Mouse (Mus musculus) embryonic facial prominence, embryonic 14.5 days (tissue): ENCODE results near the gene Xntrpc. TPM values are rescaled to one million over a fixed set of nuclear protein-coding genes. Genes with fewer than 3 reads are reported as not detected.

Experiments
- ATAC-seq: fragments of 200-750 bp; cut with Nextera tagmentation; 2 replicates; pipeline ENCODE4 v1.8.0; 2017; ENCODE audit warnings: low read depth, moderate number of reproducible peaks, moderate TSS enrichment
- DNase-seq: peaks from one replicate; pipeline ENCODE4 v3.0.0-alpha.2; 2015; ENCODE audit warnings: low spot score
- H3K27ac ChIP-seq: fragments of 300-500 bp; sonication (generic); replicated peaks from 2 replicates; pipeline ENCODE4 v1.5.1; 2014; ENCODE audit warnings: low read depth, mild to moderate bottlenecking, low read length, moderate library complexity
- H3K27me3 ChIP-seq: fragments of 300-500 bp; sonication (generic); replicated peaks from 2 replicates; pipeline ENCODE4 v1.6.1; 2014; ENCODE audit warnings: low read length; ENCODE audit not compliant: control insufficient read depth, insufficient read depth
- H3K36me3 ChIP-seq: fragments of 300-500 bp; sonication (generic); 2 replicates; pipeline ENCODE4 v1.6.1; 2014; ENCODE audit warnings: low read length, mixed read lengths; ENCODE audit not compliant: control insufficient read depth, insufficient read depth
- H3K4me1 ChIP-seq: fragments of 300-500 bp; sonication (generic); 2 replicates; pipeline ENCODE4 v1.6.1; 2014; ENCODE audit warnings: antibody characterized with exemption, low read length; ENCODE audit not compliant: control insufficient read depth, insufficient read depth
- H3K4me2 ChIP-seq: fragments of 300-500 bp; sonication (generic); 2 replicates; pipeline ENCODE4 v1.6.1; 2014; ENCODE audit warnings: low read depth, mild to moderate bottlenecking, low read length, moderate library complexity, mixed read lengths
- H3K4me3 ChIP-seq: fragments of 300-500 bp; sonication (generic); 2 replicates; pipeline ENCODE4 v1.5.1; 2014; ENCODE audit warnings: low read depth, mild to moderate bottlenecking, low read length
- H3K9ac ChIP-seq: fragments of 300-500 bp; sonication (generic); 2 replicates; pipeline ENCODE4 v1.6.1; 2014; ENCODE audit warnings: low read depth, mild to moderate bottlenecking, low read length, moderate library complexity, mixed read lengths
- H3K9me3 ChIP-seq: fragments of 300-500 bp; sonication (generic); 2 replicates; pipeline ENCODE4 v1.6.1; 2016; ENCODE audit warnings: low read length; ENCODE audit not compliant: control insufficient read depth
- WGBS: fragments of 180-500 bp; shearing (Covaris S2); extraction: QIAGEN DNeasy Blood & Tissue Kit; methylation state at CpG from one replicate; pipeline ENCODE4 v1.1.7; 2014; 5-methylcytosine and 5-hydroxymethylcytosine counted together
- polyA plus RNA-seq: library from polyadenylated mRNA; unstranded; fragments of >200 nt; fragmentation: Nextera tagmentation; extraction: Ambion mirVana; gene quantifications from 2 replicates; pipeline ENCODE4 v1.2.1, GENCODE M21; 2014

Xntrpc gene
- polyA plus RNA-seq, 1 experiment from 2014 or later: 0.84 TPM

DNA sequence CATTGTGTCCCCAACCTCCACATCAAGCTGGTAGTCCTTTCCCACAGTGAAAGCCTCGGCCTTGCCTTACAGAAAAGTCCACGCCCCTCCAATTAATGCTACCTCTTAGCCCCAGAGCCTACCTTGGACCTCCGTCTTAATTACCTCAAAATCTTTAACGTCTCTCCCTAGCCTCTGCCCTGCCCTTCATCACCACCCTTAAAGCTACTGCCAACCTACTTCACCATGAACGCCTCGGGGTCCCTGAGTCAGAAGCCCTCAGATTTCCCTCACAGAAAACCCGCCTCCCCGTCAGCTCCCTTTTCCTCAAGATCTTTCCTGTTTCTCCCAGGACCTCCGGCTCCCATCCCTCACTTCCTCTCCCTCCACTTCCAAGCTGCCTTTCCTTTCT lies 863 bp upstream of the Xntrpc start:
- Histone ChIP-seq H3K9ac (peak overlapping the region; percentile 74), H3K4me3 (peak overlapping the region; percentile 78), H3K4me2 (peak overlapping the region; percentile 75), H3K27ac (0 out of 2 replicates have a peak overlapping the region, but pooled peaks have one; percentile 84), H3K4me1 (peaks cover 15% of the 10 kb centered on the region), H3K9me3 (no peaks in the 10 kb centered on the region), H3K36me3 (peaks cover 8% of the 10 kb centered on the region), H3K27me3 (no peaks in the 10 kb centered on the region)
- DNase-seq (peak; percentile 4), ATAC-seq (peak; percentile 10)
- WGBS: 0% methylated on average over 9 of the region's 9 CpGs

GRCm38 (mm10) chr7:102066363-102066762 lies 850 bp downstream of the Xntrpc start:
- H3K4me2 ChIP-seq: peak overlapping the region; percentile 75
- peak overlapping the region; percentile 74 for H3K9ac ChIP-seq
- ATAC-seq (no peak), DNase-seq (no peak)
- H3K9me3 ChIP-seq: no peaks in the 10 kb centered on the region
- H3K4me3 ChIP-seq: peak overlapping the region; percentile 78
- peaks cover 10% of the 10 kb centered on the region for H3K36me3 ChIP-seq
- H3K4me1 ChIP-seq: peaks cover 15% of the 10 kb centered on the region
- WGBS: 63% methylated on average over 6 of the region's 6 CpGs
- no peaks in the 10 kb centered on the region for H3K27me3 ChIP-seq
- H3K27ac ChIP-seq: no peak overlapping the region

GRCm38 (mm10) chr7:102076714-102077296 lies 11.3 kb downstream of the Xntrpc start:
- 81% methylated on average over 7 of the region's 7 CpGs for WGBS
- ATAC-seq: no peak
- no peak overlapping the region for H3K4me2 ChIP-seq

GRCm38 (mm10) chr7:102078517-102078916 lies 13.0 kb downstream of the Xntrpc start:
- H3K4me3 ChIP-seq: no peak overlapping the region

More at GRCm38 (mm10) chr7:102076714-102077296, 11.3 kb downstream of the Xntrpc start:
- Histone ChIP-seq H3K27me3 (no peaks in the 10 kb centered on the region), H3K27ac (no peak overlapping the region), H3K9me3 (no peaks in the 10 kb centered on the region), H3K4me3 (no peak overlapping the region), H3K36me3 (peaks cover 93% of the 10 kb centered on the region), H3K4me1 (no peaks in the 10 kb centered on the region), H3K9ac (no peak overlapping the region)
- DNase-seq: no peak

GRCm38 (mm10) chr7:102080311-102080710 lies 14.8 kb downstream of the Xntrpc start:
- WGBS: 92% methylated on average over 8 of the region's 8 CpGs
- Histone ChIP-seq H3K9ac (no peak overlapping the region), H3K27ac (no peak overlapping the region), H3K27me3 (no peaks in the 10 kb centered on the region), H3K4me1 (no peaks in the 10 kb centered on the region), H3K4me3 (no peak overlapping the region), H3K4me2 (no peak overlapping the region), H3K9me3 (no peaks in the 10 kb centered on the region), H3K36me3 (peaks cover 89% of the 10 kb centered on the region)
- ATAC-seq (no peak), DNase-seq (no peak)

More at GRCm38 (mm10) chr7:102078517-102078916, 13.0 kb downstream of the Xntrpc start:
- no peak overlapping the region for H3K4me2 ChIP-seq
- DNase-seq (no peak), ATAC-seq (no peak)
- peaks cover 93% of the 10 kb centered on the region for H3K36me3 ChIP-seq
- WGBS: 76% methylated on average over 7 of the region's 7 CpGs
- H3K9ac ChIP-seq: no peak overlapping the region
- no peak overlapping the region for H3K27ac ChIP-seq
- no peaks in the 10 kb centered on the region for H3K9me3 ChIP-seq
- H3K4me1 ChIP-seq: no peaks in the 10 kb centered on the region
- H3K27me3 ChIP-seq: no peaks in the 10 kb centered on the region

- H3K4me3 ChIP-seq: no peak overlapping the region
- H3K4me1 ChIP-seq: no peaks in the 10 kb centered on the region
- H3K36me3 ChIP-seq: peaks cover 78% of the 10 kb centered on the region
- no peak for DNase-seq
- H3K9ac ChIP-seq: no peak overlapping the region
- H3K9me3 ChIP-seq: no peaks in the 10 kb centered on the region
- H3K27ac ChIP-seq: no peak overlapping the region
- 92% methylated on average over 5 of the region's 5 CpGs for WGBS
- H3K4me2 ChIP-seq: no peak overlapping the region
- H3K27me3 ChIP-seq: no peaks in the 10 kb centered on the region
- no peak for ATAC-seq
These were observed 16.3 kb downstream of the Xntrpc start for GRCm38 (mm10) chr7:102081784-102082183.

GRCm38 (mm10) chr7:102082816-102083215 lies 17.3 kb downstream of the Xntrpc start, which contains the start of gene Trpc2:
Trpc2 (plus strand) TSS chr7:102083116.
- H3K27ac ChIP-seq: no peak within 1 kb of the TSS
- H3K27me3 ChIP-seq: no peaks in the 10 kb centered on the region
- 82% methylated on average over 5 of the region's 5 CpGs for WGBS
- no peak within 1 kb of the TSS for H3K9ac ChIP-seq
- H3K4me2 ChIP-seq: no peak within 1 kb of the TSS
- H3K4me3 ChIP-seq: no peak within 1 kb of the TSS
- H3K9me3 ChIP-seq: no peaks in the 10 kb centered on the region
- ATAC-seq: peak; percentile 7; the same call in 1 of the 2 replicates
- no peaks in the 10 kb centered on the region for H3K4me1 ChIP-seq
- peaks cover 68% of the 10 kb centered on the region for H3K36me3 ChIP-seq
- DNase-seq: no peak

DNA sequence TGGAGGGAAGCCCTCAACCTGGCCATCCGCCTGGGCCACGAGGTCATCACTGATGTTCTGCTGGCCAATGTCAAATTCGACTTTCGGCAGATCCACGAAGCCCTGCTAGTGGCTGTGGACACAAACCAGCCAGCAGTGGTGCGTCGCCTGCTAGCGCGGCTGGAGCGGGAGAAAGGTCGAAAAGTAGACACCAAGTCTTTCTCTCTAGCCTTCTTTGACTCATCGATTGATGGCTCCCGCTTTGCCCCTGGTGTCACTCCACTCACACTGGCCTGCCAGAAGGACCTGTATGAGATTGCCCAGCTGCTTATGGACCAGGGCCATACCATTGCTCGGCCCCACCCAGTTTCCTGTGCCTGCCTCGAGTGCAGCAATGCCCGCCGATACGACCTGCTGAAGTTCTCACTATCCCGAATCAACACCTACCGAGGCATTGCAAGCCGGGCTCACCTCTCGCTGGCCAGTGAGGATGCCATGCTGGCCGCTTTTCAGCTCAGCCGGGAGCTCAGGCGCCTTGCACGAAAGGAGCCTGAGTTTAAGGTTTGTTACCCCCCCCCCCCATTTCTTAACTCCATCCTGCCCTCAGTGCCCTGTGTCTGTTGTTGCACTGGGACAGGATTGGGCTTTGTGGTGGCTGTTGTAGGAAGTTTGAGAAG lies 18.7 kb downstream of the Xntrpc start:
- Histone ChIP-seq H3K9me3 (no peaks in the 10 kb centered on the region), H3K27me3 (no peaks in the 10 kb centered on the region), H3K4me2 (no peak overlapping the region), H3K4me3 (no peak overlapping the region), H3K4me1 (no peaks in the 10 kb centered on the region), H3K36me3 (peaks cover 61% of the 10 kb centered on the region), H3K9ac (no peak overlapping the region), H3K27ac (no peak overlapping the region)
- 88% methylated on average over 26 of the region's 26 CpGs for WGBS
- ATAC-seq (no peak), DNase-seq (no peak)

GRCm38 (mm10) chr7:102087336-102087735 lies 21.8 kb downstream of the Xntrpc start:
- ATAC-seq (no peak), DNase-seq (no peak)
- 72% methylated on average over 4 of the region's 4 CpGs for WGBS
- H3K9me3 ChIP-seq: no peaks in the 10 kb centered on the region
- no peak overlapping the region for H3K4me2 ChIP-seq
- no peak overlapping the region for H3K4me3 ChIP-seq
- H3K27me3 ChIP-seq: no peaks in the 10 kb centered on the region
- no peak overlapping the region for H3K27ac ChIP-seq
- H3K36me3 ChIP-seq: peaks cover 36% of the 10 kb centered on the region
- H3K4me1 ChIP-seq: no peaks in the 10 kb centered on the region
- no peak overlapping the region for H3K9ac ChIP-seq
